Mouse (Mus musculus) forebrain, postnatal 0 days (tissue): Measurements from ENCODE around the gene Exoc6b. TPM values are rescaled to one million over a fixed set of nuclear protein-coding genes. Genes with fewer than 3 reads are reported as not detected.

Source experiments
- ATAC-seq: fragments of 200-750 bp; cut with Nextera tagmentation; 2 replicates; pipeline ENCODE4 v1.8.0; 2017; ENCODE audit warnings: mild to moderate bottlenecking, moderate library complexity
- DNase-seq: peaks from one replicate; pipeline ENCODE4 v3.0.0-alpha.2; 2015
- H3K27ac ChIP-seq: fragments of 300-500 bp; sonication (generic); 2 replicates; pipeline ENCODE4 v1.5.1; 2014; ENCODE audit warnings: low read depth, mild to moderate bottlenecking, antibody characterized with exemption, low read length, moderate library complexity, mixed read lengths
- H3K27me3 ChIP-seq: fragments of 300-500 bp; sonication (generic); 2 replicates; pipeline ENCODE4 v1.6.1; 2014; ENCODE audit warnings: mild to moderate bottlenecking, low read length, mixed read lengths; ENCODE audit not compliant: insufficient read depth
- H3K36me3 ChIP-seq: fragments of 300-500 bp; sonication (generic); 2 replicates; pipeline ENCODE4 v1.6.1; 2014; ENCODE audit warnings: mild to moderate bottlenecking, moderate library complexity; ENCODE audit not compliant: insufficient read depth
- H3K4me1 ChIP-seq: fragments of 300-500 bp; sonication (generic); 2 replicates; pipeline ENCODE4 v1.6.1; 2014; ENCODE audit warnings: antibody characterized with exemption; ENCODE audit not compliant: insufficient read depth
- H3K4me2 ChIP-seq: fragments of 300-500 bp; sonication (generic); 2 replicates; pipeline ENCODE4 v1.6.1; 2014; ENCODE audit warnings: low read depth, mild to moderate bottlenecking, moderate library complexity
- H3K4me3 ChIP-seq: fragments of 300-500 bp; sonication (generic); 2 replicates; pipeline ENCODE4 v1.5.1; 2014; ENCODE audit warnings: low read depth, low read length, mixed read lengths
- H3K9ac ChIP-seq: fragments of 300-500 bp; sonication (generic); 2 replicates; pipeline ENCODE4 v1.6.1; 2014; ENCODE audit warnings: mild to moderate bottlenecking
- H3K9me3 ChIP-seq: fragments of 300-500 bp; sonication (generic); 2 replicates; pipeline ENCODE4 v1.6.1; 2016; ENCODE audit warnings: low read length
- CTCF ChIP-seq: sonication (generic); IDR thresholded peaks from 2 replicates; pipeline ENCODE4 v1.5.1; 2016; ENCODE audit warnings: antibody characterized with exemption, control low read depth, low read depth
- WGBS: fragments of 180-500 bp; shearing (Covaris S2); extraction: QIAGEN DNeasy Blood & Tissue Kit; methylation state at CpG from one replicate; pipeline ENCODE4 v1.1.7; 2014; 5-methylcytosine and 5-hydroxymethylcytosine counted together
- polyA plus RNA-seq: library from polyadenylated mRNA; unstranded; fragments of >200 nt; fragmentation: Nextera tagmentation; extraction: Ambion mirVana; gene quantifications from 2 replicates; pipeline ENCODE4 v1.2.1, GENCODE M21; 2015
- total RNA-seq: library from RNA; depleted of rRNA; stranded (reverse); fragments of >200 nt; gene quantifications from 2 replicates; pipeline ENCODE4 v1.2.3, GENCODE M21; 2014

Exoc6b gene
- total and polyA plus RNA-seq, 2 experiments from 2014 or later, result 37.7 to 46.2 TPM

DNA sequence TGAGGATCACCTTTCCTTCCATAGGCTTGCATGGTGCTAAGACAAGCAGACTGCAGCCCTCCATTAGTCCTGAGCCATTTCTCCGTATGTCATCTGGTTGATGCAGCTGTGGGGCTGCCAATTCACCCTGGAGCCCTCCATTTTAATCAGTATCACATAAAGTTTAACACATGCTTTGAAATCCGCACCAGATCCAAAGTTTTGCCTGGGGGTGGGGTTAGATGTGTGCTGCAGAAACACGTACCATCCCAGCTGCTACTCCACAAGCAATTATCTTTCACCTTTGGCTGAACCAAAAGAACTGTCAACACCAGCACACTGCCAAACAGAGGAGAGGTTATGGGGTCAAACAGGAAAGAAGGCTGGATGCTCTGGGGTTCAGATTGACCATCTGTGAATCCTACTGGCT, 92.7 kb downstream of the Exoc6b start:
- WGBS, result 52% methylated on average over 3 of the region's 3 CpGs
- H3K4me1 ChIP-seq, result no peaks in the 10 kb centered on the region
- no peak for DNase-seq
- no peaks in the 10 kb centered on the region for H3K36me3 ChIP-seq
- H3K27ac ChIP-seq, result no peak overlapping the region
- no peak overlapping the region for H3K9ac ChIP-seq
- ATAC-seq, result no peak
- TF ChIP-seq CTCF, result no peak
- no peaks in the 10 kb centered on the region for H3K9me3 ChIP-seq
- H3K27me3 ChIP-seq, result no peaks in the 10 kb centered on the region
- no peak overlapping the region for H3K4me2 ChIP-seq
- H3K4me3 ChIP-seq, result no peak overlapping the region

DNA sequence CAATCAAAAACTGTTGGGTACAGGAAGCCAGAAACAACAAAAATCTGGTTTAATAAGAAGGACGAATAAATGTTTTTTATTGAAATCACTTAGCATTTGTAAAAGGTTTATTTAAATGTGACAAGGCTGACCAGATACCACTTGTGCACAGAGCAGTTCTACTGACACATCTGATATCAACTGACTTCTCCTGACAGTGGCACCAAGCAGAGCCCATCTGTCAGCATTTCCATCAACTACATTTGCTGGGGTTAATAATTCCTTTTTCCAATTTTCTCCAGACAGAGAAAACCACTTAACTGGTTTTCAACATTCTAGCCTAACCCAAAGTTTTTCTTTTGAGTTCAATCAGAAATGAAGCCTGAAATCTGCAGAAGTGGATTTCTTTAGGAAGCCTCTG, 100.8 kb downstream of the Exoc6b start:
- no peak overlapping the region for H3K9ac ChIP-seq
- no peaks in the 10 kb centered on the region for H3K36me3 ChIP-seq
- no peak overlapping the region for H3K4me2 ChIP-seq
- TF ChIP-seq CTCF, result no peak
- DNase-seq (no peak), ATAC-seq (no peak)
- WGBS, result 78% methylated on average over 1 of the region's 1 CpGs
- H3K4me3 ChIP-seq, result no peak overlapping the region
- H3K27me3 ChIP-seq, result no peaks in the 10 kb centered on the region
- no peaks in the 10 kb centered on the region for H3K9me3 ChIP-seq
- no peak overlapping the region for H3K27ac ChIP-seq
- H3K4me1 ChIP-seq, result no peaks in the 10 kb centered on the region

DNA sequence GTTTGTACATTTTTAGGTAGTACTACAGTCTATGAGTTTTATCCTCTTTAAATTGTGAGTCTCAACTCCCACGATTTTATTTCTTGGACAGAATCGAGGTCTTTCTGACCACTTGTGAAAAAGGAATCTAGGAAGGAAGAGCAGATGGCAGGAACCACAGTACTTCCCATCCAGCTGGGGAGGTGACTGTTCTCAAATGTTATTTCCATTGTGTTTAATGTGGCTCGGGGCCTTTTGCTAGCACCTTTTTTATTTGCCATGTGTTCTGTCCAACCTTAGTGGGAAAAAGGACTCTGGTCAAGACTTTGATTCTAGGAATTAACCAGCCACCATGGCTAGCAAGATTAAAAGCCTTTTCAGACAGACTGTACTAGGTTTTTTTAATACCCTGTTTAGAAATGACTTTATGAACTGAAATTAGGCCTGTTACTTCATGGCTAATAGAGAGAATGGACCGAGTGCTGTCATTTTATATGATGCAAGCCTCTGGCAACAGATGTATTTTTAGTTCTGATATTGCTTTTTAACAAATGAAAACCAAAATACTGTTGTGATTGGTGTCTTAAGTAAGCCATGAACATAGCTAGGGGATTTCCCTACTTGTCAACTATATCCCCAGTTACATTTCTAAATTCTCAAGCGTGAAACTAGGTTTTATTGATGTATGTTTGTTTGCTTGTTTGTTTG, 104.4 kb downstream of the Exoc6b start:
- no peak overlapping the region for H3K4me3 ChIP-seq
- H3K4me1 ChIP-seq, result no peaks in the 10 kb centered on the region
- H3K27ac ChIP-seq, result no peak overlapping the region
- ATAC-seq (no peak), DNase-seq (no peak)
- H3K4me2 ChIP-seq, result no peak overlapping the region
- 66% methylated on average over 5 of the region's 5 CpGs for WGBS
- H3K9ac ChIP-seq, result no peak overlapping the region
- no peaks in the 10 kb centered on the region for H3K27me3 ChIP-seq
- no peaks in the 10 kb centered on the region for H3K36me3 ChIP-seq
- no peaks in the 10 kb centered on the region for H3K9me3 ChIP-seq
- no peak for TF ChIP-seq CTCF

DNA sequence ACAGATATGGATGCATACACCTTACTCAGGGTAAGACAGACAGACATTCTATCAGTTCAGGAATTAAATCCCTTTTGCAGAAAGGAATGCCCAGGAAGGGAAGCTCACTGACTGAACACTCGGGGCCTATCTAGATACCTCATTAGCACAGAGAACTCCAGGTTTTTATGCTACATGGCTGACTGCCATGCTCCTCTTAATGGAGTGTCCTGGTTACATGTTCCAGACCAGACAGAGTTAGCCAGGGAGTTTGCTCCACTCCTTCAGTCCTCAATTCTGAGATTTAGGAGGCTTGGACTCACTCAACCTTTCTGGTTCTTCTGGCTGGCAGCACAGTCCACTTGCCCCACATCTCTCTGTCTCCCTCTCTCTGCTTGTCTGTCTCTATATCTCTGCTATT, 106.3 kb downstream of the Exoc6b start:
- no peak for DNase-seq
- Histone ChIP-seq H3K4me2 (no peak overlapping the region), H3K27ac (no peak overlapping the region), H3K9me3 (no peaks in the 10 kb centered on the region), H3K4me3 (no peak overlapping the region), H3K9ac (no peak overlapping the region), H3K36me3 (no peaks in the 10 kb centered on the region), H3K4me1 (no peaks in the 10 kb centered on the region), H3K27me3 (no peaks in the 10 kb centered on the region)
- 56% methylated on average over 1 of the region's 1 CpGs for WGBS
- no peak for TF ChIP-seq CTCF
- no peak for ATAC-seq

DNA sequence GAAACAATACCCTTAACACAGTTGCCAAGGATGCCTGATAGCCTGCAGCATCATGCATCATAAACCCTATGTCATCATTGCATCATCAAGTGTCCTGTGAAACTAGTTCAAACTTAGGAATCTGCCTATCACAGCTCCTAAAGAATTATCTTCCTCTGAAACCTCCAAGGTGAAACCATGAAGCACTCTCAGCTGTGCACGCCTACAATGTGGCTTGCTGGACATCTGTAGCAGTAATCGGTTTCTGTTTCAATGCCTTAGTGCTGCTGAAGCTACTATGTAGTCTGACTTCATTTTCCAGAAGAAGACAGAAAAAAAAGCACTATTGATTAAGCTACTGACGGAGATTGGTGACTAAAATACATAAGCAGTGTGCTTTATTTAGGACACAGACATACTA, 107.5 kb downstream of the Exoc6b start:
- no peak for ATAC-seq
- H3K9ac ChIP-seq, result no peak overlapping the region
- H3K4me1 ChIP-seq, result no peaks in the 10 kb centered on the region
- no peak for TF ChIP-seq CTCF
- H3K4me3 ChIP-seq, result no peak overlapping the region
- H3K27ac ChIP-seq, result no peak overlapping the region
- H3K27me3 ChIP-seq, result no peaks in the 10 kb centered on the region
- no peaks in the 10 kb centered on the region for H3K36me3 ChIP-seq
- no peak overlapping the region for H3K4me2 ChIP-seq
- no peak for DNase-seq
- WGBS, result 84% methylated on average over 3 of the region's 3 CpGs
- H3K9me3 ChIP-seq, result no peaks in the 10 kb centered on the region

DNA sequence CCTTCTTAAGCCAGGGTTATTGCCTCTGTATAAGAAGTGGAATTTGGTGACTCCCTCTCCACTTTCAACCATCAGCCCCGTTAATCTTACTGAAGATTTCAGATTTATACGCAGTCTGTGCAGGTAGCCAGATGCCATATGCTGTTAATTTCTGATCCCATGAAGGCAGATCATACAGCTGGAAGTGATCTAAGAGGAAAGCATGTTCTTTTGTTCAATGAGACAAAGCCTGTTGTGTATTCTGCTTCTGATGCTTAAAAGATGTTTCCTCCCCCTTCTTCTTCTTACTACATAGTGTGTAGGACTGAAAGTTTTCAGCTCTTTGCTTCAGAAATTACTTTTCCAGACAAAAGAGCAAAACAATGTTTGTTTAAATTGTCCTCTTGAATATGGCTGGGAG, 109.8 kb downstream of the Exoc6b start:
- no peak for TF ChIP-seq CTCF
- Histone ChIP-seq H3K27me3 (no peaks in the 10 kb centered on the region), H3K4me1 (no peaks in the 10 kb centered on the region), H3K36me3 (no peaks in the 10 kb centered on the region), H3K9me3 (no peaks in the 10 kb centered on the region), H3K4me2 (no peak overlapping the region), H3K9ac (no peak overlapping the region), H3K27ac (no peak overlapping the region), H3K4me3 (no peak overlapping the region)
- no peak for ATAC-seq
- 70% methylated on average over 2 of the region's 2 CpGs for WGBS
- no peak for DNase-seq

DNA sequence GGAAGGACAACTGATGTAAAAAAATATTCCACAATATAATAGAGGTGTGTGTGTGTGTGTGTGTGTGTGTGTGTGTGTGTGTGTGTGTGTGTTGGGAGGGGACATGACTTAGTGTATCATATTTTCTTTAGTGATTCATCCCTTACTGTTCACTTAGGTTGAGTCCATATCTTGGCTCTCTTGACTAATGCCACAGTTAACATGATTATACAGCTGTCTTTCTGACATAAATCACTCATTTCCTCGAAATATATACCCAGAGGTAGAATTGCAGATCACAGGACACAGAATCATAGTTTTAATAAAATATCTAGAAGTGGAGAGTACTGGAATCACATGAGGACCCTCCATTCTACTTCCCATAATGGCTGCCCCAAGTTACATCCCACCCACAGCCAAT, 117.7 kb downstream of the Exoc6b start:
- Histone ChIP-seq H3K4me2 (no peak overlapping the region), H3K9ac (no peak overlapping the region), H3K4me3 (no peak overlapping the region), H3K4me1 (no peaks in the 10 kb centered on the region), H3K36me3 (no peaks in the 10 kb centered on the region), H3K9me3 (no peaks in the 10 kb centered on the region), H3K27ac (no peak overlapping the region), H3K27me3 (no peaks in the 10 kb centered on the region)
- DNase-seq (no peak), ATAC-seq (no peak)
- no peak for TF ChIP-seq CTCF
- 64% methylated on average over 1 of the region's 1 CpGs for WGBS
